Mouse (Mus musculus): ENCODE data around the gene Bst1. TPM values are rescaled to one million over a fixed set of nuclear protein-coding genes. Genes with fewer than 3 reads are reported as not detected.

Gene Bst1
- 2.0 TPM for polyA plus RNA-seq (2014; fragmentation: Illumina TruSeq; extraction: RNeasy Lipid Tissue Mini Kit (QIAGEN cat#74804); ENCODE audit: low read depth, low replicate concordance)

GRCm38 (mm10) chr5:43818695-43819094 is at the start of gene Bst1:
TSS of gene Bst1 (plus strand) at chr5:43818885.

DNA sequence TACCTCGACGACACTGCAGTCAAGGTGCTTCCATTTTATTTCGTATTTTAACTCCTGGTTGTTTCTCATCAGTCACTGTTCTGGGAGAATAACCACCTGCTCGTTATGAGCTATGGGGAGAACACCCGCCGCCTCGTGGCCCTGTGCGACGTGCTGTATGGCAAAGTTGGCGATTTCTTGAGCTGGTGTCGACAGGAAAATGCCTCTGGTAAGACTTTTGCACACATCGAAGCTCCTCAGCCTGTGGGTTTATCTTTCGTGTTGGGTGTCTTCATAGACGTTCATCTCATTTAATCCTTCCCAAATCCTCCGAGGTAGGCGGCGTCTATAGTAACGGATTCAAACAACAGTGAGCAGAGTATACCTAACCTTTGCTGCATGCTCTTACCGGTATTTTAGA is 2.9 kb downstream of the Bst1 start, which contains the start of gene Fbxl5:
Gene Fbxl5, minus strand, starts transcription at position 101 of the 400 bp plus-strand sequence.

GRCm38 (mm10) chr5:43868253-43868652 is 49.6 kb downstream of the Bst1 start, which contains the start of gene Cd38:
TSS of gene Cd38 (plus strand) at chr5:43868553.

Other genes with a start within 250 kb of the Bst1 start
- 11.7 TPM for gene Cc2d2a, start 156.5 kb upstream of the Bst1 start, polyA plus RNA-seq (2014; fragmentation: Illumina TruSeq; extraction: RNeasy Lipid Tissue Mini Kit (QIAGEN cat#74804); ENCODE audit: low read depth, low replicate concordance)
- 45.2 TPM for gene Fbxl5, start 2.8 kb downstream of the Bst1 start, polyA plus RNA-seq (2014; fragmentation: Illumina TruSeq; extraction: RNeasy Lipid Tissue Mini Kit (QIAGEN cat#74804); ENCODE audit: low read depth, low replicate concordance)
- gene Cd38, start 49.7 kb downstream of the Bst1 start, polyA plus RNA-seq (2014; fragmentation: Illumina TruSeq; extraction: RNeasy Lipid Tissue Mini Kit (QIAGEN cat#74804); ENCODE audit: low read depth, low replicate concordance) = 10.5 TPM
- not detected for gene Gm7879, start 94.3 kb downstream of the Bst1 start, polyA plus RNA-seq (2014; fragmentation: Illumina TruSeq; extraction: RNeasy Lipid Tissue Mini Kit (QIAGEN cat#74804); ENCODE audit: low read depth, low replicate concordance)
- 0.73 TPM for gene Fgfbp1, start 162.9 kb downstream of the Bst1 start, polyA plus RNA-seq (2014; fragmentation: Illumina TruSeq; extraction: RNeasy Lipid Tissue Mini Kit (QIAGEN cat#74804); ENCODE audit: low read depth, low replicate concordance)

Measured in adipose tissue, adult 10 weeks (tissue).